Mouse (Mus musculus): ENCODE results near the gene Kcna2. TPM values are rescaled to one million over a fixed set of nuclear protein-coding genes. Genes with fewer than 3 reads are reported as not detected.

The Kcna2 gene
- polyA plus RNA-seq, 1 experiment from 2014 or later: 0.13 TPM

DNA sequence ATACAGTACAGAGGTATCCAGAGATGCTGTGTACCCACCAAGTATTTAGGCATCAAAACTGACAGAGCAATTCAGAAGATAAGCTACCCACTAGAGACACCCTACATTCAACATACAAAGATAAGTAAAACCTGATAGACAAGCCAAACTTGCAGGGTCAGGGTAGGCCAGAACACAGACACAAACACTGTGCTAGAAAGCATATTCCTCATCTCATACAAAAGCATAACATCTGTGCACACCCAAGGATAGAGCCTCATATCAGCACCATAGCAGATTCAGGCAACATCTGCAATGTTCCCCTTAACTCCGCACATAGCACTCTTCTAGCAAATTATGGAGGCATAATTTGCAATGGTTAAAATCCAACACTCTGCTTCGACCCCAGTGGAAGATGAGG is 23.8 kb upstream of the Kcna2 start:
- no peak overlapping the region for H3K9ac ChIP-seq (ENCODE audit: low read depth, low read length)
- H3K9me3 ChIP-seq (replicated peaks; ENCODE audit: control insufficient read depth, low read length): no peaks in the 10 kb centered on the region
- H3K36me3 ChIP-seq (ENCODE audit: control insufficient read depth, insufficient read depth): no peaks in the 10 kb centered on the region
- ATAC-seq (ENCODE audit: low read depth): no peak
- no peak overlapping the region for H3K27ac ChIP-seq (ENCODE audit: low read length)
- no peaks in the 10 kb centered on the region for H3K27me3 ChIP-seq (ENCODE audit: control insufficient read depth, insufficient read depth, low read depth, low read length)
- WGBS (ENCODE audit: insufficient replicate concordance): 66% methylated on average over 2 of the region's 2 CpGs
- no peak overlapping the region for H3K4me2 ChIP-seq (ENCODE audit: low read depth, low read length)
- H3K4me1 ChIP-seq (ENCODE audit: control insufficient read depth, low read depth, low read length): no peaks in the 10 kb centered on the region
- H3K4me3 ChIP-seq (ENCODE audit: low read depth, low read length): no peak overlapping the region

GRCm38 (mm10) chr3:107080803-107081202 is 20.1 kb upstream of the Kcna2 start:
- H3K9me3 ChIP-seq (replicated peaks; ENCODE audit: control insufficient read depth, low read length): no peaks in the 10 kb centered on the region
- no peak overlapping the region for H3K4me3 ChIP-seq (ENCODE audit: low read depth, low read length)
- H3K4me1 ChIP-seq (ENCODE audit: control insufficient read depth, low read depth, low read length): no peaks in the 10 kb centered on the region
- WGBS (ENCODE audit: insufficient replicate concordance): 49% methylated on average over 3 of the region's 3 CpGs
- no peaks in the 10 kb centered on the region for H3K36me3 ChIP-seq (ENCODE audit: control insufficient read depth, insufficient read depth)
- H3K4me2 ChIP-seq (ENCODE audit: low read depth, low read length): no peak overlapping the region
- H3K27me3 ChIP-seq (ENCODE audit: control insufficient read depth, insufficient read depth, low read depth, low read length): no peaks in the 10 kb centered on the region
- ATAC-seq (ENCODE audit: low read depth): no peak
- H3K9ac ChIP-seq (ENCODE audit: low read depth, low read length): no peak overlapping the region
- H3K27ac ChIP-seq (ENCODE audit: low read length): no peak overlapping the region

DNA sequence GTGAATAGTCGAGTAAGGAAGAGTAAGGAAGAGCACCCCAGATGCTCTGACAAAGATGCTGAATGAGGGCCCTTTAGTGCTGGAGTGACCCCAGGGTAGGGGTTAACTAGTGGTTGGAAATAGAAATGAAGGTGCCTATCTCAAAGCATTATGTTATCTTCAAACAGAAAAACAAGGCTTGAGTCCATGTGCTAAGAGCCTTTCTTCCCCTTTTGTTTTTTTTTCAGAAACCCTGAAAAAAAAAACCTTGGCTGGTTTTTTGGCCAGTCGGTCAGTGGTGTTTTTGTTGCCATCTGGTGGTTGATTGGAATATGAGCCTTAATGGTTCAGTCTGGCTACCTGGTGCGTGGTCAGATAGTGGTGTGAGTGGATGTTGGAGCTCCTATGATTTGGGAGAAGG is 19.7 kb upstream of the Kcna2 start:
- Histone ChIP-seq H3K4me1 (ENCODE audit: control insufficient read depth, low read depth, low read length) (no peaks in the 10 kb centered on the region), H3K4me2 (ENCODE audit: low read depth, low read length) (no peak overlapping the region), H3K9me3 (replicated peaks; ENCODE audit: control insufficient read depth, low read length) (no peaks in the 10 kb centered on the region), H3K4me3 (ENCODE audit: low read depth, low read length) (no peak overlapping the region), H3K9ac (ENCODE audit: low read depth, low read length) (no peak overlapping the region), H3K27me3 (ENCODE audit: control insufficient read depth, insufficient read depth, low read depth, low read length) (no peaks in the 10 kb centered on the region), H3K27ac (ENCODE audit: low read length) (no peak overlapping the region), H3K36me3 (ENCODE audit: control insufficient read depth, insufficient read depth) (no peaks in the 10 kb centered on the region)
- 28% methylated on average over 3 of the region's 3 CpGs for WGBS (ENCODE audit: insufficient replicate concordance)
- no peak for ATAC-seq (ENCODE audit: low read depth)

DNA sequence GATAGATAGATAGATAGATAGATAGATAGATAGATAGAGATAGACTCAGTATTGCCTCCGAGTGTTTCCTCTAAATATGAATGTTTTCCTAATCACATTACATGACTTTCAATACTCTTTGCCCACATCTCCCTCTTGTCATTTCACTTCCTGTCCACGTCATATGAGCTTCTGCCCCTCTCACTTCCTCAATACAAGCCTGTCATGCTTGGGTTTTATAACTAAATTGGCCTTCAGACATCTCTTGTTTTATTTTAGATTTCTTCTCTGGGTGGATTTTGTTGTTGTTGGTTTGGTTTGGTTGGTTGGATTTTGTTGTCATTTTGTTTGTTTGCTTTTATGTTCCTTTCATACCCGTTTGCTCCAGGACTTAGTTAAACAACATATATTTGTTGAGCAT is 16.4 kb upstream of the Kcna2 start:
- WGBS (ENCODE audit: insufficient replicate concordance): 32% methylated on average over 3 of the region's 3 CpGs
- no peaks in the 10 kb centered on the region for H3K36me3 ChIP-seq (ENCODE audit: control insufficient read depth, insufficient read depth)

DNA sequence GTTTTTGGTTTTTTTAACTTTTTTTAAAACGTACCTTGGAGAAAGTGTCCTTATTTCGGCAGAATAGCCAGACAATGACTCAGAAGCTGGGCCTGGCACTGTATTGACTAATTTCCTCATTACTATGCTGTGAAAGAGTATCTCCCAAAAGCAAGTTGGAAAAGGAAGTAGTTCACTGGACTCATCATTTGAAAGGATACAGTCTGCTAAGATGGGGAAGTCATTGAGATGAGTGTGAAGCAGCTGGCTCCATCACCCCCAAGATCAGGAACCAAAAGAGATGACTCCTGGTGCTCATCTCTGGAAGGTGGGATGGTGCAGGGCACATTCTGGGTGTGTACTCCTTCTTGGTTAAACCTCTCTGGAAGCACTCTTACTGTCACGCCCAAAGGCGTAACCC is 13.5 kb upstream of the Kcna2 start:
- Histone ChIP-seq H3K9me3 (replicated peaks; ENCODE audit: control insufficient read depth, low read length) (no peaks in the 10 kb centered on the region), H3K27ac (ENCODE audit: low read length) (no peak overlapping the region), H3K4me3 (ENCODE audit: low read depth, low read length) (no peak overlapping the region), H3K27me3 (ENCODE audit: control insufficient read depth, insufficient read depth, low read depth, low read length) (no peaks in the 10 kb centered on the region), H3K36me3 (ENCODE audit: control insufficient read depth, insufficient read depth) (no peaks in the 10 kb centered on the region), H3K4me2 (ENCODE audit: low read depth, low read length) (no peak overlapping the region), H3K9ac (ENCODE audit: low read depth, low read length) (no peak overlapping the region), H3K4me1 (ENCODE audit: control insufficient read depth, low read depth, low read length) (no peaks in the 10 kb centered on the region)
- WGBS (ENCODE audit: insufficient replicate concordance): 61% methylated on average over 4 of the region's 4 CpGs
- no peak for ATAC-seq (ENCODE audit: low read depth)

More for the DNA sequence above, 16.4 kb upstream of the Kcna2 start:
- no peak overlapping the region for H3K4me3 ChIP-seq (ENCODE audit: low read depth, low read length)
- H3K4me2 ChIP-seq (ENCODE audit: low read depth, low read length): no peak overlapping the region
- H3K27me3 ChIP-seq (ENCODE audit: control insufficient read depth, insufficient read depth, low read depth, low read length): no peaks in the 10 kb centered on the region
- H3K4me1 ChIP-seq (ENCODE audit: control insufficient read depth, low read depth, low read length): no peaks in the 10 kb centered on the region
- H3K9ac ChIP-seq (ENCODE audit: low read depth, low read length): no peak overlapping the region
- no peak for ATAC-seq (ENCODE audit: low read depth)
- H3K27ac ChIP-seq (ENCODE audit: low read length): no peak overlapping the region
- no peaks in the 10 kb centered on the region for H3K9me3 ChIP-seq (replicated peaks; ENCODE audit: control insufficient read depth, low read length)

GRCm38 (mm10) chr3:107088820-107089219 is 12.1 kb upstream of the Kcna2 start:
- ATAC-seq (ENCODE audit: low read depth): no peak
- H3K4me1 ChIP-seq (ENCODE audit: control insufficient read depth, low read depth, low read length): no peaks in the 10 kb centered on the region
- H3K4me3 ChIP-seq (ENCODE audit: low read depth, low read length): no peak overlapping the region
- H3K27ac ChIP-seq (ENCODE audit: low read length): no peak overlapping the region
- no peak overlapping the region for H3K4me2 ChIP-seq (ENCODE audit: low read depth, low read length)
- no peaks in the 10 kb centered on the region for H3K36me3 ChIP-seq (ENCODE audit: control insufficient read depth, insufficient read depth)
- no peaks in the 10 kb centered on the region for H3K9me3 ChIP-seq (replicated peaks; ENCODE audit: control insufficient read depth, low read length)
- no peaks in the 10 kb centered on the region for H3K27me3 ChIP-seq (ENCODE audit: control insufficient read depth, insufficient read depth, low read depth, low read length)
- WGBS (ENCODE audit: insufficient replicate concordance): 51% methylated on average over 3 of the region's 3 CpGs
- H3K9ac ChIP-seq (ENCODE audit: low read depth, low read length): no peak overlapping the region

- Histone ChIP-seq H3K4me2 (ENCODE audit: low read depth, low read length) (no peak overlapping the region), H3K36me3 (ENCODE audit: control insufficient read depth, insufficient read depth) (no peaks in the 10 kb centered on the region), H3K9me3 (replicated peaks; ENCODE audit: control insufficient read depth, low read length) (no peaks in the 10 kb centered on the region), H3K27me3 (ENCODE audit: control insufficient read depth, insufficient read depth, low read depth, low read length) (no peaks in the 10 kb centered on the region), H3K9ac (ENCODE audit: low read depth, low read length) (no peak overlapping the region), H3K27ac (ENCODE audit: low read length) (no peak overlapping the region), H3K4me3 (ENCODE audit: low read depth, low read length) (no peak overlapping the region), H3K4me1 (ENCODE audit: control insufficient read depth, low read depth, low read length) (no peaks in the 10 kb centered on the region)
- no peak for ATAC-seq (ENCODE audit: low read depth)
- 35% methylated on average over 3 of the region's 3 CpGs for WGBS (ENCODE audit: insufficient replicate concordance)
These were observed 11.5 kb upstream of the Kcna2 start for GRCm38 (mm10) chr3:107089475-107089874.

DNA sequence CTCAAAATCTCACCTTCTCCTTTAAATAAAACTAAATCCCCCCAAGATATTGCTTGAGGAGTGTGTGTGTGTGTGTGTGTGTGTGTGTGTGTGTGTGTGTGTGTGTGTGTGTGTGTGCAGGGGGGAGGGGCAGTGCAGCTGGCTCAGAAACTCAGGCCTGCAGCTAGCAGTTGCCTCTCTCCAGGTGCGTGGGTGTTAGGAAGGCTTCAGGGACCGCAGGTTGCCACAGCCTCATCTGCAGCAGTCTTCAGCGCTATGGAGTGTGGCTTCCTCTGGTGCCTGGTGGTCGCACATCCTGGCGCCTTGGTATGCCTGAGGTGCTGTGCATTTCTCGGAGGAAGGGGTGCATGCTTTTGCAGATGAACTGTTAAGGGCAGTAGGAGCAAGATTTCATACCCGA is 10.9 kb upstream of the Kcna2 start:
- WGBS (ENCODE audit: insufficient replicate concordance): 51% methylated on average over 7 of the region's 7 CpGs
- H3K27me3 ChIP-seq (ENCODE audit: control insufficient read depth, insufficient read depth, low read depth, low read length): no peaks in the 10 kb centered on the region

GRCm38 (mm10) chr3:107090403-107091150 is 10.4 kb upstream of the Kcna2 start:
- no peak overlapping the region for H3K4me3 ChIP-seq (ENCODE audit: low read depth, low read length)
- no peaks in the 10 kb centered on the region for H3K36me3 ChIP-seq (ENCODE audit: control insufficient read depth, insufficient read depth)
- H3K27ac ChIP-seq (ENCODE audit: low read length): no peak overlapping the region
- WGBS (ENCODE audit: insufficient replicate concordance): 43% methylated on average over 11 of the region's 11 CpGs
- H3K9ac ChIP-seq (ENCODE audit: low read depth, low read length): no peak overlapping the region
- no peaks in the 10 kb centered on the region for H3K27me3 ChIP-seq (ENCODE audit: control insufficient read depth, insufficient read depth, low read depth, low read length)
- no peaks in the 10 kb centered on the region for H3K9me3 ChIP-seq (replicated peaks; ENCODE audit: control insufficient read depth, low read length)
- no peaks in the 10 kb centered on the region for H3K4me1 ChIP-seq (ENCODE audit: control insufficient read depth, low read depth, low read length)
- H3K4me2 ChIP-seq (ENCODE audit: low read depth, low read length): no peak overlapping the region
- ATAC-seq (ENCODE audit: low read depth): no peak

More for the DNA sequence above, 10.9 kb upstream of the Kcna2 start:
- H3K36me3 ChIP-seq (ENCODE audit: control insufficient read depth, insufficient read depth): no peaks in the 10 kb centered on the region
- H3K4me1 ChIP-seq (ENCODE audit: control insufficient read depth, low read depth, low read length): no peaks in the 10 kb centered on the region
- no peak overlapping the region for H3K4me3 ChIP-seq (ENCODE audit: low read depth, low read length)
- no peaks in the 10 kb centered on the region for H3K9me3 ChIP-seq (replicated peaks; ENCODE audit: control insufficient read depth, low read length)
- H3K9ac ChIP-seq (ENCODE audit: low read depth, low read length): no peak overlapping the region
- ATAC-seq (ENCODE audit: low read depth): no peak
- H3K27ac ChIP-seq (ENCODE audit: low read length): no peak overlapping the region
- H3K4me2 ChIP-seq (ENCODE audit: low read depth, low read length): no peak overlapping the region

Data from liver, embryonic 16.5 days (tissue).